Mouse (Mus musculus) lung, embryonic 15.5 days (tissue): Measurements from ENCODE around the gene Krt42. TPM values are rescaled to one million over a fixed set of nuclear protein-coding genes. Genes with fewer than 3 reads are reported as not detected.

Experiments used
- ATAC-seq: fragments of 200-750 bp; cut with Nextera tagmentation; 2 replicates; pipeline ENCODE4 v1.8.0; 2017; ENCODE audit warnings: moderate number of reproducible peaks, borderline replicate concordance; ENCODE audit not compliant: low FRiP score, low TSS enrichment; ENCODE audit errors: extremely low read depth
- H3K27ac ChIP-seq: fragments of 300-500 bp; sonication (generic); 2 replicates; pipeline ENCODE4 v1.5.1; 2015; ENCODE audit warnings: moderate library complexity, mild to moderate bottlenecking, inconsistent platforms
- H3K27me3 ChIP-seq: fragments of 300-500 bp; sonication (generic); 2 replicates; pipeline ENCODE4 v1.6.1; 2015; ENCODE audit warnings: inconsistent platforms
- H3K36me3 ChIP-seq: fragments of 300-500 bp; sonication (generic); 2 replicates; pipeline ENCODE4 v1.6.1; 2015; ENCODE audit warnings: inconsistent platforms
- H3K4me1 ChIP-seq: fragments of 300-500 bp; sonication (generic); 2 replicates; pipeline ENCODE4 v1.6.1; 2015; ENCODE audit warnings: inconsistent platforms
- H3K4me2 ChIP-seq: fragments of 300-500 bp; sonication (generic); 2 replicates; pipeline ENCODE4 v1.6.1; 2015; ENCODE audit warnings: inconsistent platforms, mild to moderate bottlenecking, moderate library complexity
- H3K4me3 ChIP-seq: fragments of 300-500 bp; sonication (generic); 2 replicates; pipeline ENCODE4 v1.5.1; 2015; ENCODE audit warnings: mild to moderate bottlenecking, inconsistent platforms
- H3K9ac ChIP-seq: fragments of 300-500 bp; sonication (generic); 2 replicates; pipeline ENCODE4 v1.6.1; 2015; ENCODE audit warnings: inconsistent platforms
- H3K9me3 ChIP-seq: fragments of 300-500 bp; sonication (generic); 2 replicates; pipeline ENCODE4 v1.6.1; 2016; ENCODE audit warnings: inconsistent platforms
- WGBS: fragments of 180-500 bp; shearing (Covaris S2); methylation state at CpG from one replicate; pipeline ENCODE4 v1.1.7; 2015; 5-methylcytosine and 5-hydroxymethylcytosine counted together
- polyA plus RNA-seq: library from polyadenylated mRNA; unstranded; fragments of >200 nt; fragmentation: Nextera tagmentation; extraction: Ambion mirVana; gene quantifications from 2 replicates; pipeline ENCODE4 v1.2.1, GENCODE M21; 2015

The Krt42 gene
- polyA plus RNA-seq, 1 experiment from 2014 or later: not detected

DNA sequence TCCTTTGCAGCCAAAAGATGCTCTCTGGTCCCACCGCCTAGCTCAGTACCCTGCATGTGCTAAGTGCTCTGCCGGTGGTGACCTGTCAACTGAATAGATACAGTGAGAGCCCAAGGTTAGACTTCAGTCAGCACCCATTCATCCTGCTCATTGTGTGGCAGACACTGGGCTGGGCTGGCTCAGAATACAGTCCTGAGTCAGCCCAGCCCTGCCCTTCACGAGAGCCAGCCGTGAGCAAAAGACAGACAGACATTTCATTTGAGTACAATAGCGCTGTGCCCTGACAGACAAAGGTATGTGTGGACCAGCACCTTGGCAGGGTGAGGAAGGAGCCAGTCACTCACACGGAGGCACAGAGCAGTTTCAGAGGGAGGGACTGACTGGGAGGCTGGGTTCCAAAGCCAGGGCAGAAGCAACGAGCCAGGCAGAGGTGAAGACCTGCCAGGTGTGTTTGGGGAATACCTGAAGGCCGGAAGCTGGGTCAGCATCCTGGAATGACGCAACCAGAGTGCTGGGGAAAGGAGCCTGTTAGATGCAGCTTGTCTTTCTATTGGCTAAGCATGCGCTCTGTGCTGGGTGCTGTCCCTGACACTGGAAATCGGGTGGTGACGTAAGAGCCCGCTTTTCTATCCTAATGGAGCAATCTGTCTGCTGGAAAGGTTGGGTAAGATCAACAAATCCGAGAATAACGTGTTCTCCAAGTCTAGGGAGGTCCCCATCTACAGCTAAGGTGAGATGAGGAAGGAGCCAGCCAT, 8.2 kb upstream of the Krt42 start:
- no peaks in the 10 kb centered on the region for H3K36me3 ChIP-seq
- H3K9me3 ChIP-seq: no peaks in the 10 kb centered on the region
- no peaks in the 10 kb centered on the region for H3K27me3 ChIP-seq
- no peaks in the 10 kb centered on the region for H3K4me1 ChIP-seq
- 55% methylated on average over 15 of the region's 15 CpGs for WGBS
- no peak for ATAC-seq
- no peak overlapping the region for H3K4me2 ChIP-seq
- H3K4me3 ChIP-seq: no peak overlapping the region
- no peak overlapping the region for H3K27ac ChIP-seq
- H3K9ac ChIP-seq: no peak overlapping the region

DNA sequence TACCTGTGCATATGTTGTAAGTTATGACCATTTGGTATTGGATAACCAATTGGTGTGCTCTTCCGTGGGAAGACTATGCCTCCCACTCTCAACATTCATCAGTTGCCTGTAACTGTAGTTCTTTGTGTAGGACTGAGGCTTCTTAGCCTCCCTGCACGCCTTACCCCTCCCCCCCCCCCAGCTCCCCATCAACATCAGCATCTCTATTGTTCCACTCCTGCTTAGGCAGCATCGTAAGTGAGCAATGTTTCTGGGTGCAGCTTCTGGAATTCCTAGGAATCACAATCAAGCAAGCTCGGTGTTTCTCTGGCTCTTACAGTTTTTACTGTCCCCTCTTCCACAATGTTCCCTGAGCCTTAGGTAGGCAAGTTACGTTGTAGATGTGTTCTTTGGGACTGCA, 5.8 kb upstream of the Krt42 start:
- Histone ChIP-seq H3K9ac (no peak overlapping the region), H3K4me2 (no peak overlapping the region), H3K36me3 (no peaks in the 10 kb centered on the region), H3K9me3 (no peaks in the 10 kb centered on the region), H3K27ac (no peak overlapping the region), H3K4me1 (no peaks in the 10 kb centered on the region), H3K4me3 (no peak overlapping the region), H3K27me3 (no peaks in the 10 kb centered on the region)
- ATAC-seq: no peak
- WGBS: 68% methylated on average over 5 of the region's 5 CpGs

DNA sequence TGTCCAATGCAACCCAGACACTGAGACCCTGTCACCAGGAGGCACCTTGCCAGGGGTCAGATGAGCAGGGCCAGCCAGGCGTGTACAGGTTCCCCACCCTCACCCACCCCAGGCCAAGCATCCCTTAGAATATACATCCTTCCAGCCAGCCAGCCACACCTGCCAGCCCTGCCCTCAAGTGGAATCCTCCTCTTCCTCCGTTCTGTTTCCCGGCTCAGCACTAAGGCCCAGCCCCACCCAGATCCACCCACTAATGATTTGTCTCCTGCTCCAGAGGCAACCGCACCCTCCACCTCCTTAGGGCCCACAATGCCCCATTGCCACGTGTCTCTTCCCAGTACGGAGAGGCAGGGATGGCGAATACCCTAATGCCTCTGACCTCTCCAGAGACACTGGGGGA, 5.0 kb upstream of the Krt42 start:
- H3K4me1 ChIP-seq: no peaks in the 10 kb centered on the region
- no peak overlapping the region for H3K27ac ChIP-seq
- H3K9ac ChIP-seq: no peak overlapping the region
- no peak overlapping the region for H3K4me2 ChIP-seq
- H3K36me3 ChIP-seq: no peaks in the 10 kb centered on the region
- H3K27me3 ChIP-seq: no peaks in the 10 kb centered on the region
- no peak for ATAC-seq
- no peak overlapping the region for H3K4me3 ChIP-seq
- H3K9me3 ChIP-seq: no peaks in the 10 kb centered on the region
- WGBS: 58% methylated on average over 7 of the region's 7 CpGs

DNA sequence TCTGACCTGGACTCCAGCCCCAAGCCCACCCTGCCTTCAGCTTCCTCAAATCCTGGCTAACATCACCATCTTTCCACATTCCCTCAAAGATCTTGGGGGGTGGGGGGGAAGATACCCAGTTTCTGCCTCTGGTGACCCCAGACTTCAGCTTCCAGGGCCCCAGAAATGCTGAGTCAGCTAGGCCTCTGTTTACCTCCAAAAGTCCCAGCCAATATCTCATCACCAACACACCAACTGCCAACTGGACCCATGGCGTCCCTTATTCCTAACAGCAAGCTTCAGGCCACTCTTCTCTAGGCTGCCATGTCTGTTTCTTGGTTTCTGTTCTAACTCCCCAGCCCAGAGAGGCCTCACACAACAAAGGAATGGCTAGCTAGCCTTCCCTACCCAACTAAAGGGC, 2.2 kb upstream of the Krt42 start:
- WGBS: 87% methylated on average over 1 of the region's 1 CpGs
- no peak overlapping the region for H3K27ac ChIP-seq
- H3K4me2 ChIP-seq: no peak overlapping the region
- no peak for ATAC-seq
- H3K9ac ChIP-seq: no peak overlapping the region
- H3K36me3 ChIP-seq: no peaks in the 10 kb centered on the region
- H3K4me1 ChIP-seq: no peaks in the 10 kb centered on the region
- H3K27me3 ChIP-seq: no peaks in the 10 kb centered on the region
- H3K9me3 ChIP-seq: no peaks in the 10 kb centered on the region
- no peak overlapping the region for H3K4me3 ChIP-seq

DNA sequence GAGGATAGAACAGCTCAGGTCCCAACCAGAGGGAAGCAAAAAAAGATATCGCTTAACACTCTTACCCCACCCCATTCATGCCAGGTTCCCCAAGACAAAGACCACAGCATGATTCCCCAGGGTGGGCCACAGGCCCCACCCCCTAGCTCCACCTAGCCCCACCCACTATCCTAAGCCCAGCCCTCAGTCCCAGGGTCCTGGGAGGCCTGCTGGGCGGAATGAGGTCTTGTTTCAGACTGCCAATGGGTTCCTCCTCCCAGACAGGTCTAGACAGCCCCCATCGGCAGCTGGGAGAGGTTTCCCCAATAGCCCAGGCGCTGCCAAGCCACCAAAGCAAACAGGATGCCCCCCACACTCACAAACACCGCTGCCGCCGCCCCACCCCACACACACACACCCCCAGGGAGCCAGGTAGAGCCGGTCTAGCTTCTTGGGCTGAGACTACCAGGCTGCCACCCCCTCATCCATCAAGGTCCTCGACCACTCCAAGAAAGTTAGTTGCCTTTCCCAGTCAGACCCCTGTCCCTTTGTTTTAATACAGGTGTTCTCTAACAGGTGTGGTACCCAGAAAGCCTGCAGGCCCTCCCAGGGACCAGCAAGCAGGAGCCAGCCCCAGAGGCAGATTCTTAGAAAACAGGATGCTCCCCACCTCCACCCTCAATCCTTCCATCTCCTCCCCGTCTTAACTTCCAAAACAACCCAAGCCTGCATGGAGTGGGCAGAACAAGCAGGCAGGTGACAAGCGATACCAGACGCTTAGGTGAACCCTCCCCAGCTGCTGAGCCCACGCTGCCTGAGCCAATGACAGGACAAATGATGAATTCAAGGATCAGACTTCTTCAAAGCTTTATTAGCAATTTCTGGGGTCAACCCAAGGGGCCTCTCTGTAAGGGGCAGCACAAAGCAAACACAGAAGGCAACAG, 7.4 kb downstream of the Krt42 start:
- Histone ChIP-seq H3K9me3 (no peaks in the 10 kb centered on the region), H3K36me3 (no peaks in the 10 kb centered on the region), H3K4me1 (no peaks in the 10 kb centered on the region), H3K27ac (no peak overlapping the region), H3K4me3 (no peak overlapping the region), H3K9ac (no peak overlapping the region), H3K27me3 (no peaks in the 10 kb centered on the region), H3K4me2 (no peak overlapping the region)
- no peak for ATAC-seq
- WGBS: 17% methylated on average over 13 of the region's 13 CpGs

DNA sequence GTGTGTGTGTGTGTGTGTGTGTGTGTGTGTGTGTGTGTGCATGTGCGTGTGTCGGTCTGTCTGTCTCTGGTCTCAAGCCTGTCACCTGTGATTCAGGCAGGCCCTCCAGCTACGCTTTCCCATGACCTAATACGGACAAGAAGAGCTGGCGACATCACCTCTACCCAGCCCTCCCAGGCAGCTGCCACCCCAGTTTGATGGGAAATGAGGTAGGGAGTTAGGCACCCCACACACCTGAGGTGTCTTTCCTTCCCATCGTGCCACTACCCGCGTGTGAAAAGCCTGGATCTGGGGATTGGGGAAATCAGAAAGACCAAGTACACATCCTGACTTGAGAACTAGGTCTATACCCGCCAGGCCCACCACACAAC, 8.5 kb downstream of the Krt42 start:
- no peak for ATAC-seq
- Histone ChIP-seq H3K9ac (no peak overlapping the region), H3K4me1 (no peaks in the 10 kb centered on the region), H3K27me3 (no peaks in the 10 kb centered on the region), H3K4me3 (no peak overlapping the region), H3K4me2 (no peak overlapping the region), H3K9me3 (no peaks in the 10 kb centered on the region), H3K27ac (no peak overlapping the region), H3K36me3 (no peaks in the 10 kb centered on the region)
- 71% methylated on average over 9 of the region's 9 CpGs for WGBS

DNA sequence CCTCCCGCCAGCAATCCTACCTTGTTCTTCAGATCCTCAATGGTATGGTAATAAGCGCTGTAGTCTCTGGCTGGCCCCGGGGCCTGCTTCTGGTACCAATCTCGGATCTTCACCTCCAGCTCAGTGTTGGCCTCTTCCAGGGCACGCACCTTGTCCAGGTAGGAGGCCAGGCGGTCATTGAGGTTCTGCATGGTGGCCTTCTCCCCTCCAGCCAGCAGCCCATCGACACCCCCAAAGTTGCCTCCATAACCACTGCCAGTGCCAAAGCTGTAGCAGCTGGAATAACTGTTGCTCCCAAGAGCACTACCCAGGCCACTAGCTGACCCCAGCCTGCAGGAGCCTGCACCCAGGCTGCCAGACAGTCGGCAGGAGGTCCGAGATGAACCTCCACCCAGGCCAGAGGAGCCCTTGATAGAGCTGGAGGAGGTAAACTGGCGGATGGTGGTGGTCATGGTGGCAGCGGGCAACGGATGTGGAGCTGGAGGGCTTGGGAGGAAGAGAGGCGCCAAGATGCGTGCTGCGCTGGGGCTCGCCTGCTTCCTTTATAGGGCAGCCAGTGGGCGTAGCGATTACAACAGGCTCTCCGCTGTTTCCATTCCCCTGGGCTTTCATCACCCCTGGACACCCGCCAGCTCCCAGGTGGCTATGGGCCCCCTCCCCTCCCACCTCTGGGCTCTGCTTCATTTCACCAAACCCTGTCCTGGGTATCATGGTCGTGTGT, 9.0 kb downstream of the Krt42 start, which contains the start of gene Krt17:
Gene Krt17 (minus strand): TSS at position 516 of the 721 bp plus-strand sequence.
- no peak within 1 kb of the TSS for H3K4me2 ChIP-seq
- no peak for ATAC-seq
- H3K36me3 ChIP-seq: no peaks in the 10 kb centered on the region
- no peaks in the 10 kb centered on the region for H3K4me1 ChIP-seq
- no peaks in the 10 kb centered on the region for H3K9me3 ChIP-seq
- no peaks in the 10 kb centered on the region for H3K27me3 ChIP-seq
- WGBS: 71% methylated on average over 21 of the region's 21 CpGs
- no peak within 1 kb of the TSS for H3K27ac ChIP-seq
- no peak within 1 kb of the TSS for H3K9ac ChIP-seq
- no peak within 1 kb of the TSS for H3K4me3 ChIP-seq

DNA sequence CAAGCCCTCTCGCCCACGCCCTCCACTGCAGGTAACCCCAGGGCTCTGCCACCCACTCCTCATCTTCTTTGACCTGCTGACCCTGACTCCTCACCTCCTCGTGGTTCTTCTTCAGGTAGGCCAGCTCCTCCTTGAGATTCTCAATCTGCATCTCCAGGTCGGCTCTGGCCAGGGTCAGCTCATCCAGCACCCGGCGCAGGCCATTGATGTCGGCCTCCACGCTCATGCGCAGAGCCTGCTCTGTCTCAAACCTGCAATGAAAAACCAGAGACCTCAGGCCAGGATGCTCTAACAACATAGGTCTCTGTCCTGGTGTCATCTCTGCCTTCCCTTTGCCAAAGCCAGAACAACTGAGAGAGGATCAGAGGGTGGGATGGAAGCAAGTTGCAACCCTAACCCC, 10.6 kb downstream of the Krt42 start:
- 85% methylated on average over 9 of the region's 9 CpGs for WGBS
- no peaks in the 10 kb centered on the region for H3K27me3 ChIP-seq
- H3K4me1 ChIP-seq: no peaks in the 10 kb centered on the region
- H3K9me3 ChIP-seq: no peaks in the 10 kb centered on the region
- no peak overlapping the region for H3K4me2 ChIP-seq
- H3K9ac ChIP-seq: no peak overlapping the region
- H3K27ac ChIP-seq: no peak overlapping the region
- H3K4me3 ChIP-seq: no peak overlapping the region
- H3K36me3 ChIP-seq: no peaks in the 10 kb centered on the region
- no peak for ATAC-seq

DNA sequence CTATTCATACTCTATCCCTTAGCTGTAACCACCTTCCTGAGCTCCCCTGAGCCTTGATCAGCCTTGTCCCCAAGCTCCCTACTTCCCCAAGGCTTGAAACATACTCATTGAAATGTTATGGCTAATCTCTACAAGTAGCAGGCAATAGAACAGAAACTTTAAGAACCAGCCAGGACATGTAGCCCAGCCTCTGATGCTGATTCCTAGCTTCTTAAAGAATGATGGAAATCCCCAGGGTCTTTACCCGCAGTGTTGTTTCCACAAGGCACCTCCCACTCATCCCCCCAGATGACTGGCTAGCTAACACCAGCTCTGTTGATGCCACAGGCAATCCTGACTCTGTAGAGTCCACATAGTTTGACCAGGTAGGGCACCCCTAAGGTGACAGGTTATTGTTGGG, 11.7 kb downstream of the Krt42 start:
- H3K27ac ChIP-seq: no peak overlapping the region
- no peak for ATAC-seq
- 79% methylated on average over 1 of the region's 1 CpGs for WGBS
- H3K27me3 ChIP-seq: no peaks in the 10 kb centered on the region
- no peak overlapping the region for H3K4me3 ChIP-seq
- no peak overlapping the region for H3K9ac ChIP-seq
- no peaks in the 10 kb centered on the region for H3K4me1 ChIP-seq
- H3K36me3 ChIP-seq: no peaks in the 10 kb centered on the region
- H3K4me2 ChIP-seq: no peak overlapping the region
- H3K9me3 ChIP-seq: no peaks in the 10 kb centered on the region

DNA sequence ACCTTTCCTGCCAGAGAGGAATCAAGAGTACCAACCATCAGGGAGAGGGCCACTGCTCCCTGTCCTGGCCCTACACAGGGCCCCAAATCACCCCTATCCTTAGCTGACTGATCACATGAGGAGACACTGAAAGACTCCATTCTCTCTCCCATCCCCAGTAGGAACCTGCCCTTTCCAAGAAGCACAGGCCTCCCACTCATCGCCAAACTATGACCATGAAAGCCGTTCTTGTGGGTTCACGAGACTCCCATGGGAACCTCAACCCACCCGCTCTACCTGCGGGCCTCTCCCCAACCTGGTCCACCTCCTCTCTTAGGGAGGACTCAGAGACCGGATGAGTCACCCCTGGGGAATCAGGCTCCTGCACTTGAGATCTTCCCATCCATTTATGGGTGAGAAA, 14.2 kb downstream of the Krt42 start:
- Histone ChIP-seq H3K4me3 (no peak overlapping the region), H3K9ac (no peak overlapping the region), H3K27ac (no peak overlapping the region), H3K4me1 (no peaks in the 10 kb centered on the region), H3K4me2 (no peak overlapping the region), H3K27me3 (no peaks in the 10 kb centered on the region), H3K36me3 (no peaks in the 10 kb centered on the region), H3K9me3 (no peaks in the 10 kb centered on the region)
- ATAC-seq: no peak
- WGBS: 95% methylated on average over 6 of the region's 6 CpGs

DNA sequence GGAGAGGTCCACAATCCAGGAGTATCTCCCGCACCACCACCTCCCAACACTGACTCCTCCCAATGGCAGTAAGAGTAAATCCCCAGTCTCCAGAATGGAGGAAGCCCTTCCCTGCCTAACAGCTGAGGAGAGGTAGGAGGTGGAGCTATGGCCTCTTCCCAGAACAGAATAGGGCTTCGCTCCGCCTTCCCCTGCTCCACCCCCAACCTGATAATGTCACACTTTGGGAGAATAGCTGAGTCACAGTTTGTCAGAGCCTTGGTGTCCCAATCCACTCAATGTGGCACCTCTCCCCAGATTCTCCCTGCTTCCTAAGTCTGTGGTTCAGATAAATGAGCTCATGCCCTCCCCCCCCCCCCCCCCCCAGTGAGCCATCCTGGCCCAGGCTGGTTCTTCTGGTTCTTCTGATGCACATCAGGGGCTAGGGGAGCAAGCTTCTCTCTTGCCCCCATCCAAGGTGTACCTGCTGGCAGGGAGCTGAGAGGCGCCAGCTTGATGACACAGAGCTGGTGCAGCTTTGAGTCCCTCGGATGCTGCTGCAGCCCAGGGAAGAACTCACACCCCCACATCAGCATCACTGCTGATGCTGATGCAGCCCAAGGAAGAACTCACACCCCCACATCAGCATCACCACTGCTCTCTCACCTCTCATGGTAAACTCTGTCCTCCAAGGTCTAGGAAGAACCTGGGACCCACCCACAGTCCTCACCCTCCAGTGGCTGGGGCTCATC, 15.1 kb downstream of the Krt42 start:
- ATAC-seq: no peak
- no peaks in the 10 kb centered on the region for H3K36me3 ChIP-seq
- no peaks in the 10 kb centered on the region for H3K27me3 ChIP-seq
- H3K4me2 ChIP-seq: no peak overlapping the region
- H3K27ac ChIP-seq: no peak overlapping the region
- H3K9me3 ChIP-seq: no peaks in the 10 kb centered on the region
- H3K9ac ChIP-seq: no peak overlapping the region
- WGBS: 55% methylated on average over 5 of the region's 5 CpGs
- no peak overlapping the region for H3K4me3 ChIP-seq
- H3K4me1 ChIP-seq: no peaks in the 10 kb centered on the region
